Mouse (Mus musculus) frontal cortex, adult 2 months (tissue): ENCODE data around the gene Lgals1. TPM values are rescaled to one million over a fixed set of nuclear protein-coding genes. Genes with fewer than 3 reads are reported as not detected.

Experiments
- polyA plus RNA-seq: library from polyadenylated mRNA; depleted of rRNA; stranded (reverse); fragments of >200 nt; gene quantifications from 2 replicates; pipeline ENCODE4 v1.2.3, GENCODE M21; 2012; rRNA removed

Lgals1 gene
- polyA plus RNA-seq, 1 experiment: 48.2 TPM

Other genes starting within 250 kb of the Lgals1 start
- 64.9 and 68.2 TPM in 2 replicates for gene Elfn2, start 208.0 kb upstream of the Lgals1 start, polyA plus RNA-seq
- gene Mfng, start 153.2 kb upstream of the Lgals1 start, polyA plus RNA-seq: 7.0 and 7.2 TPM in 2 replicates
- gene Card10, start 123.7 kb upstream of the Lgals1 start, polyA plus RNA-seq: 11.2 and 12.0 TPM in 2 replicates
- 18.5 and 20.1 TPM in 2 replicates for gene Cdc42ep1, start 84.1 kb upstream of the Lgals1 start, polyA plus RNA-seq
- gene Lgals2, start 71.2 kb upstream of the Lgals1 start, polyA plus RNA-seq: 0.74 and 2.0 TPM in 2 replicates
- gene Gga1, start 49.5 kb upstream of the Lgals1 start, polyA plus RNA-seq: 69.5 and 70.8 TPM in 2 replicates
- 0.24 TPM in 1 of 2 replicates, not detected in the other for gene Gm49510, start 27.1 kb upstream of the Lgals1 start, polyA plus RNA-seq
- 27.2 and 29.0 TPM in 2 replicates for gene Sh3bp1, start 27.0 kb upstream of the Lgals1 start, polyA plus RNA-seq
- 219 and 227 TPM in 2 replicates for gene Pdxp, start 12.8 kb upstream of the Lgals1 start, polyA plus RNA-seq
- gene Nol12, start 8.2 kb downstream of the Lgals1 start, polyA plus RNA-seq: 35.8 and 37.4 TPM in 2 replicates
- gene Triobp, start 21.0 kb downstream of the Lgals1 start, polyA plus RNA-seq: 11.7 and 13.9 TPM in 2 replicates
- gene H1f0, start 101.7 kb downstream of the Lgals1 start, polyA plus RNA-seq: 109 and 112 TPM in 2 replicates
- gene Galr3, start 115.2 kb downstream of the Lgals1 start, polyA plus RNA-seq: 0.19 and 0.38 TPM in 2 replicates
- gene Ankrd54, start 136.2 kb downstream of the Lgals1 start, polyA plus RNA-seq: 31.0 and 32.3 TPM in 2 replicates
- gene Eif3l, start 148.5 kb downstream of the Lgals1 start, polyA plus RNA-seq: 80.9 and 90.8 TPM in 2 replicates
- gene Micall1, start 182.2 kb downstream of the Lgals1 start, polyA plus RNA-seq: 22.2 and 23.8 TPM in 2 replicates
- gene Polr2f, start 214.3 kb downstream of the Lgals1 start, polyA plus RNA-seq: 159 and 176 TPM in 2 replicates
- gene 1700088E04Rik, start 214.5 kb downstream of the Lgals1 start, polyA plus RNA-seq: 15.0 and 18.6 TPM in 2 replicates
- 55.2 and 61.4 TPM in 2 replicates for gene Sox10, start 238.5 kb downstream of the Lgals1 start, polyA plus RNA-seq